Mouse (Mus musculus): ENCODE measurements around the gene Hapln4.

GRCm38 (mm10) chr8:70130066-70130465 is 46.8 kb downstream of the Hapln4 start:
- TF ChIP-seq POLR2A (IDR thresholded peaks at IDR 0.05; ENCODE audit: insufficient read depth, low read depth, low read length) (no peak), CTCF (IDR thresholded peaks at IDR 0.05; ENCODE audit: insufficient read depth, low read depth, low read length) (no peak)

All from olfactory bulb, adult 2 months (tissue).